Mouse (Mus musculus) B cell, adult 62 days (primary cell): ENCODE data around the gene Abca16. TPM values are rescaled to one million over a fixed set of nuclear protein-coding genes. Genes with fewer than 3 reads are reported as not detected.

Experiments used
- total RNA-seq: library from RNA; stranded (reverse); gene quantifications from 4 replicates; pipeline ENCODE4 v1.2.4, GENCODE M21; 2023

Gene Abca16
- total RNA-seq = not detected in 4 replicates

GRCm38 (mm10) chr7:120409447-120409846, at the start of gene Abca16:
Gene Abca16 (plus strand): TSS chr7:120409647.

Other genes with a start within 250 kb of the Abca16 start
- gene Anks4b, start 235.8 kb upstream of the Abca16 start, total RNA-seq = not detected in 4 replicates
- not detected in 4 replicates for gene Crym, start 207.5 kb upstream of the Abca16 start, total RNA-seq
- not detected in 4 replicates for gene Abca14, start 205.7 kb upstream of the Abca16 start, total RNA-seq
- not detected in 4 replicates for gene Abca15, start 81.0 kb upstream of the Abca16 start, total RNA-seq
- 75.6 to 88.4 TPM (median 78.4 TPM) in 4 replicates for gene Uqcrc2, start 225.5 kb downstream of the Abca16 start, total RNA-seq